Mouse (Mus musculus): Measurements from ENCODE around the gene Ints5. TPM values are rescaled to one million over a fixed set of nuclear protein-coding genes. Genes with fewer than 3 reads are reported as not detected.

Gene Ints5
- 40.8 and 46.3 TPM in 2 replicates for total RNA-seq (2014; rRNA removed)
- polyA plus RNA-seq (2015; fragmentation: Nextera tagmentation; extraction: Ambion mirVana) = 23.2 and 23.8 TPM in 2 replicates

DNA sequence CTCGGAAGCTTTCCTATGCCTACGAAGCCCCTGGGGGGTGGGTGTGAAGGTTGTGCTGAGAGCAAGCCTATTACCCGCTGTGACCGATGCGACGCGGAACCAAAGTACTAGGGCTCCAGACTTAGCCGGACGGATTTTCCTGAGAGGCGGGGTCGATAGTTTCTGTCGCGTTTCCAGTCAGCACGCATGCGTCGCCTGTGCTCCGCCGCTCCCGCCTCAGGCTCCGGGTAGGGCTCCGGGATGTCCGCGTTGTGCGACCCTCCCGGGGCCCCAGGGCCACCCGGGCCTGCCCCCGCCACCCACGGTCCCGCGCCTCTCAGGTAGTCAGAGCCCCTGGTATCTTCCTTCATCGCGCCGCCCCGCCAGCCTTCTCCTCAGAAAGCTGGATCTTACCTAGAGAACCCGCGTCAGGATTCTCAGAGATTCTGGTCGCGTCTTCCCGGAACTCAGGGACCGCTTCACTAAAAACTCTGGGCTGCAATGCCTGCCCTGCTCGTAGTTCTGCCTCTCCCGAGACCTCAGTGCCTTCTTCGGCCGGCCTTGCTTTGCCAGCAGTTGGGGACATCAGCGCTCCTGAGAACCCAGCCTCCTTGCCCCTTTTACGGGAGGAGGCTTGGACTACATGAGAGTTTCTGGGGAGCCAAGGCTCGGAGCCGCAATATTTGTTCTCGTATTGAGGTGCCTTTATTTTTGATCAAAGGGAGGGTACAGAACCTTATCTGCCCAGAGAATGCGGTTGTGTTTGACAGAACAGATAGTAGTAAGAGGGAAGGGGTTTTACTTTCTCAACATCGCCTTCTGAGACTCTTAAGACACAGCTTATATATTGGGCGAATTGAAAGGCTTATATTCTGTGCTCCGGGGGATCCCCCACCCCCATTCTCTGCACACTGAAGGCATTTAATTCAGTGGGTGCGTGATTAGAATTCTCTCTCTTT, at the start of gene Ints5:
Ints5 (plus strand) TSS at position 177 of the 938 bp plus-strand sequence.
- peak within 1 kb of the TSS; percentile 82 for H3K4me3 ChIP-seq (ENCODE audit: low read length)
- ATAC-seq (peak; percentile 74), DNase-seq (ENCODE audit: low spot score) (peak; percentile 92)
- H3K9me3 ChIP-seq (ENCODE audit: low read length) = no peaks in the 10 kb centered on the region
- H3K4me2 ChIP-seq (ENCODE audit: low read depth, low read length) = peak within 1 kb of the TSS; percentile 97
- TF ChIP-seq CTCF (IDR thresholded peaks at IDR 0.05; ENCODE audit: low read depth) = no peak
- H3K36me3 ChIP-seq (ENCODE audit: insufficient read depth, low read length) = 0 out of 2 replicates have a peak, but pooled peaks cover 6% of the 10 kb centered on the region
- peak within 1 kb of the TSS; percentile 89 for H3K9ac ChIP-seq (replicated peaks; ENCODE audit: low read length)
- H3K27ac ChIP-seq = peak within 1 kb of the TSS; percentile 84
- no peaks in the 10 kb centered on the region for H3K27me3 ChIP-seq (ENCODE audit: insufficient read depth, low read length)
- peaks cover 6% of the 10 kb centered on the region; the same call in 1 of the 2 replicates for H3K4me1 ChIP-seq (ENCODE audit: insufficient read depth, low read length)
- 3% methylated on average over 54 of the region's 54 CpGs for WGBS

GRCm38 (mm10) chr19:8844371-8845129, 48.3 kb upstream of the Ints5 start:
- DNase-seq (ENCODE audit: low spot score) (peak; percentile 87), ATAC-seq (no peak)
- TF ChIP-seq CTCF (IDR thresholded peaks at IDR 0.05; ENCODE audit: low read depth) = peak; percentile 75
- no peak overlapping the region for H3K4me3 ChIP-seq (ENCODE audit: low read length)
- H3K9me3 ChIP-seq (ENCODE audit: low read length) = no peaks in the 10 kb centered on the region
- H3K36me3 ChIP-seq (ENCODE audit: insufficient read depth, low read length) = peaks cover 35% of the 10 kb centered on the region
- peaks cover 8% of the 10 kb centered on the region for H3K4me1 ChIP-seq (ENCODE audit: insufficient read depth, low read length)
- no peak overlapping the region for H3K4me2 ChIP-seq (ENCODE audit: low read depth, low read length)
- no peaks in the 10 kb centered on the region for H3K27me3 ChIP-seq (ENCODE audit: insufficient read depth, low read length)
- no peak overlapping the region for H3K27ac ChIP-seq
- no peak overlapping the region for H3K9ac ChIP-seq (replicated peaks; ENCODE audit: low read length)
- WGBS = 55% methylated on average over 5 of the region's 5 CpGs

DNA sequence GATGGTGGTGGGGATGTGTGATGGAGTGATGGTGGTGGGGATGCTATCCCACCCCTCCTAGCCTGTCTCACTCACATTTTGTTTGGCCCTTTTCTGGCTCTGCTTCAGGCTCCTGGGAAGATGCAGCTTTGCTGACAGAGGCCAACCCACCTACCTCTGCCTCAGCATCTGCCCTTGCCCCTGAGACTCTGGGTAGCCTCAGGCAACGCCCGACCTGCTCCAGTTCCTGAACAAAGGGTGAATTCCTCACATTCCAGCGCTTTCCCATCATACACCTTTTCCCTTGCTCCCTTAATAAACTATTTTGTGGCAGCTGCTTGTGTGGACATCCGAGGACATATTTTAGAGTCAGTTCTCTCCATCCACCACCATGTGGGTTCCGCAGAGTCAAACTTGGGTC, 44.4 kb upstream of the Ints5 start:
- H3K4me3 ChIP-seq (ENCODE audit: low read length) = no peak overlapping the region
- 82% methylated on average over 5 of the region's 5 CpGs for WGBS
- no peak for DNase-seq (ENCODE audit: low spot score)

DNA sequence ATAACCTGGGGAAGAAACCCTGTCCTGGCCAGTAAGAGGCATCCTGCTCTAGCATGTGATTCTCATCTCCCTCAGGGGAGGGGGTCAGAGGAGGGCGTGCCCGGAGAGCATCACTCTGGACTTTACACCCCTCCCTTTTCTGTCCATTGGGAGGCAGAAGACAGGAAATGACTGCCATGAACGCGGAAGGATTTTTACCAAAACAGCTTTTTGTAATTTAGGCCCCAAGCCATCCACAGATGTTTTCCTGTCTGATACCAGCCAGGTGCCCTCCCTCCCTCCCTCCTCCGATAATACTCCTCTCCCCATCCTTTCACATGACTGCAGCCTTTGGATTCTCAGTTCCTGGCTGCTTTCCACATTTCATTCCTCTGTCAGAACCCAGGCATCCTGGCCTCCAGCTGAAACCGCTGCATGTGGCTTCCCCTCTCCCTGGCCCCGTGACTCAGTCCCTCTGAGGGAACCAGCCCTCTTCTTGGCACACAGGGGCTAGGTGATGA, 42.4 kb upstream of the Ints5 start, which contains the start of gene Lrrn4cl:
Lrrn4cl (plus strand) TSS at position 367 of the 500 bp plus-strand sequence.
- no peaks in the 10 kb centered on the region for H3K9me3 ChIP-seq (ENCODE audit: low read length)
- H3K9ac ChIP-seq (replicated peaks; ENCODE audit: low read length) = no peak within 1 kb of the TSS; the same call in 1 of the 2 replicates
- no peak within 1 kb of the TSS for H3K4me2 ChIP-seq (ENCODE audit: low read depth, low read length)
- H3K36me3 ChIP-seq (ENCODE audit: insufficient read depth, low read length) = peaks cover 32% of the 10 kb centered on the region
- H3K4me1 ChIP-seq (ENCODE audit: insufficient read depth, low read length) = no peaks in the 10 kb centered on the region
- H3K4me3 ChIP-seq (ENCODE audit: low read length) = no peak within 1 kb of the TSS
- DNase-seq (ENCODE audit: low spot score) (peak; percentile 56), ATAC-seq (peak; percentile 80)
- no peak within 1 kb of the TSS for H3K27ac ChIP-seq
- WGBS = 20% methylated on average over 7 of the region's 7 CpGs
- TF ChIP-seq CTCF (IDR thresholded peaks at IDR 0.05; ENCODE audit: low read depth) = peak; percentile 14; the same call in 1 of the 2 replicates
- H3K27me3 ChIP-seq (ENCODE audit: insufficient read depth, low read length) = no peaks in the 10 kb centered on the region

More for the DNA sequence above, 44.4 kb upstream of the Ints5 start:
- H3K4me1 ChIP-seq (ENCODE audit: insufficient read depth, low read length) = no peaks in the 10 kb centered on the region
- no peak overlapping the region for H3K4me2 ChIP-seq (ENCODE audit: low read depth, low read length)
- no peak for ATAC-seq
- no peak overlapping the region for H3K27ac ChIP-seq
- no peaks in the 10 kb centered on the region for H3K9me3 ChIP-seq (ENCODE audit: low read length)
- H3K27me3 ChIP-seq (ENCODE audit: insufficient read depth, low read length) = no peaks in the 10 kb centered on the region
- H3K9ac ChIP-seq (replicated peaks; ENCODE audit: low read length) = no peak overlapping the region
- H3K36me3 ChIP-seq (ENCODE audit: insufficient read depth, low read length) = peaks cover 35% of the 10 kb centered on the region
- no peak for TF ChIP-seq CTCF (IDR thresholded peaks at IDR 0.05; ENCODE audit: low read depth)

DNA sequence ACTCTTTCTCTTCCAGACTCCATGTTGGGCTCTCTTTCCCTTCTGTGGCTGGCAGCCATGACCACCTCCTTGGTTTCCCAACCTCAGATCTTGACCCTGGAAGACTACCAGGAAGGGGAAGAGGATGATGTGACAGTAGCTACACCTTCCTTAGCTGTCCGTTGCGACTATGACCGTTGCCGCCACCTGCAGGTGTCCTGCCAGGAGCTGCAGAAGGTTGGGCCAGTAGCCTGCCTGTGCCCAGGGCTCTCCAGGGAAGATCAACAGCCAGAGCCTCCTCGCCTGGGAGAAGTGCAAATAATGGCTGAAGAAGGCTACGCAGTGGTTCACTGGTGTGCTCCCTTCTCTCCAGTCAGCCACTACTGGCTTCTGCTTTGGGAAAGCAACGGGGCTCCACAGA, 41.2 kb upstream of the Ints5 start:
- 51% methylated on average over 7 of the region's 7 CpGs for WGBS
- no peaks in the 10 kb centered on the region for H3K9me3 ChIP-seq (ENCODE audit: low read length)
- H3K9ac ChIP-seq (replicated peaks; ENCODE audit: low read length) = no peak overlapping the region
- no peak overlapping the region for H3K4me2 ChIP-seq (ENCODE audit: low read depth, low read length)
- no peak overlapping the region for H3K27ac ChIP-seq
- ATAC-seq = no peak
- peaks cover 20% of the 10 kb centered on the region for H3K36me3 ChIP-seq (ENCODE audit: insufficient read depth, low read length)
- H3K27me3 ChIP-seq (ENCODE audit: insufficient read depth, low read length) = no peaks in the 10 kb centered on the region
- no peak for TF ChIP-seq CTCF (IDR thresholded peaks at IDR 0.05; ENCODE audit: low read depth)
- H3K4me1 ChIP-seq (ENCODE audit: insufficient read depth, low read length) = no peaks in the 10 kb centered on the region
- no peak for DNase-seq (ENCODE audit: low spot score)
- H3K4me3 ChIP-seq (ENCODE audit: low read length) = no peak overlapping the region

DNA sequence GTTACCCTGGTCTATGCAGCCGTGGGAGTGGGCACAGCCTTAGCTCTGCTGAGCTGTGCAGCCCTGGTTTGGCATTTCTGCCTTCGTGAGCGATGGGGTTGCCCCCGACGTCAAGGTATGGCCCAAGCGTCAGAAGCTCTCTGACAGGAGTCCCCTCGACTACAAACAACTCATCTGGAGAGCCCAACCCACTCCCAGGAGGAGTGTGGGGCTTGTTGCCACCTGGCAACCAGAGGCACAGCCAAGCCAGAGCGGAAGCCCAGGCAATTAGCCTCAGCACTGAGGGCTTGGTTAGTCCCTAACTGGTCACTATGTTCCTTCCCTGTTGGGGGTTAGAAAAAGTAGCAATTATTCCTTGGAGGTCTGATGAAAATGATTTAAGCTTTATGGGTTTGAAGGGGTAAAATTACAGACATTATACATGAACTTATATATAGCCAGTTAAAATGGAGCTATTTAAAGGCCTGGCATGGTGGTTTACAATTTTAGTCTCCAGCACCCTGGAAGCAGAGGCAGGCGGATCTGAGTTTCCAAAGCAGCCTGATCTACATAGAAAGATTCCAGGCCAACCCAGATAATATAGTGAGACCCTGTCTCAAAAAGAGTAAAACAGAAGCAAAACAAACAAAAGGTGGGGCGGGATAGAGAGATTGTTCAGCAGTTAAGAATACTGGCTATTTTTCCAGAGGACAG, 40.4 kb upstream of the Ints5 start:
- H3K4me3 ChIP-seq (ENCODE audit: low read length) = no peak overlapping the region
- no peak for ATAC-seq
- WGBS = 66% methylated on average over 10 of the region's 10 CpGs
- DNase-seq (ENCODE audit: low spot score) = no peak
- no peak overlapping the region for H3K4me2 ChIP-seq (ENCODE audit: low read depth, low read length)
- no peaks in the 10 kb centered on the region for H3K9me3 ChIP-seq (ENCODE audit: low read length)
- peaks cover 13% of the 10 kb centered on the region; the same call in 1 of the 2 replicates for H3K36me3 ChIP-seq (ENCODE audit: insufficient read depth, low read length)
- no peak overlapping the region for H3K27ac ChIP-seq
- no peak overlapping the region for H3K9ac ChIP-seq (replicated peaks; ENCODE audit: low read length)
- no peaks in the 10 kb centered on the region for H3K27me3 ChIP-seq (ENCODE audit: insufficient read depth, low read length)
- no peaks in the 10 kb centered on the region for H3K4me1 ChIP-seq (ENCODE audit: insufficient read depth, low read length)
- TF ChIP-seq CTCF (IDR thresholded peaks at IDR 0.05; ENCODE audit: low read depth) = no peak

Data from hindbrain, postnatal 0 days (tissue).